Mouse (Mus musculus) lung, embryonic 15.5 days (tissue): ENCODE results near the gene Ucn. TPM values are rescaled to one million over a fixed set of nuclear protein-coding genes. Genes with fewer than 3 reads are reported as not detected.
A peak's percentile ranks its signal among the peaks of the same experiment; 100 is the strongest.

ENCODE experiments used
- ATAC-seq: fragments of 200-750 bp; cut with Nextera tagmentation; 2 replicates; pipeline ENCODE4 v1.8.0; 2017; ENCODE audit warnings: moderate number of reproducible peaks, borderline replicate concordance; ENCODE audit not compliant: low FRiP score, low TSS enrichment; ENCODE audit errors: extremely low read depth
- H3K27ac ChIP-seq: fragments of 300-500 bp; sonication (generic); 2 replicates; pipeline ENCODE4 v1.5.1; 2015; ENCODE audit warnings: moderate library complexity, mild to moderate bottlenecking, inconsistent platforms
- H3K27me3 ChIP-seq: fragments of 300-500 bp; sonication (generic); 2 replicates; pipeline ENCODE4 v1.6.1; 2015; ENCODE audit warnings: inconsistent platforms
- H3K36me3 ChIP-seq: fragments of 300-500 bp; sonication (generic); 2 replicates; pipeline ENCODE4 v1.6.1; 2015; ENCODE audit warnings: inconsistent platforms
- H3K4me1 ChIP-seq: fragments of 300-500 bp; sonication (generic); 2 replicates; pipeline ENCODE4 v1.6.1; 2015; ENCODE audit warnings: inconsistent platforms
- H3K4me2 ChIP-seq: fragments of 300-500 bp; sonication (generic); 2 replicates; pipeline ENCODE4 v1.6.1; 2015; ENCODE audit warnings: inconsistent platforms, mild to moderate bottlenecking, moderate library complexity
- H3K4me3 ChIP-seq: fragments of 300-500 bp; sonication (generic); 2 replicates; pipeline ENCODE4 v1.5.1; 2015; ENCODE audit warnings: mild to moderate bottlenecking, inconsistent platforms
- H3K9ac ChIP-seq: fragments of 300-500 bp; sonication (generic); 2 replicates; pipeline ENCODE4 v1.6.1; 2015; ENCODE audit warnings: inconsistent platforms
- H3K9me3 ChIP-seq: fragments of 300-500 bp; sonication (generic); 2 replicates; pipeline ENCODE4 v1.6.1; 2016; ENCODE audit warnings: inconsistent platforms
- WGBS: fragments of 180-500 bp; shearing (Covaris S2); methylation state at CpG from one replicate; pipeline ENCODE4 v1.1.7; 2015; 5-methylcytosine and 5-hydroxymethylcytosine counted together
- polyA plus RNA-seq: library from polyadenylated mRNA; unstranded; fragments of >200 nt; fragmentation: Nextera tagmentation; extraction: Ambion mirVana; gene quantifications from 2 replicates; pipeline ENCODE4 v1.2.1, GENCODE M21; 2015

Ucn gene
- polyA plus RNA-seq, 1 experiment from 2014 or later, result not detected

DNA sequence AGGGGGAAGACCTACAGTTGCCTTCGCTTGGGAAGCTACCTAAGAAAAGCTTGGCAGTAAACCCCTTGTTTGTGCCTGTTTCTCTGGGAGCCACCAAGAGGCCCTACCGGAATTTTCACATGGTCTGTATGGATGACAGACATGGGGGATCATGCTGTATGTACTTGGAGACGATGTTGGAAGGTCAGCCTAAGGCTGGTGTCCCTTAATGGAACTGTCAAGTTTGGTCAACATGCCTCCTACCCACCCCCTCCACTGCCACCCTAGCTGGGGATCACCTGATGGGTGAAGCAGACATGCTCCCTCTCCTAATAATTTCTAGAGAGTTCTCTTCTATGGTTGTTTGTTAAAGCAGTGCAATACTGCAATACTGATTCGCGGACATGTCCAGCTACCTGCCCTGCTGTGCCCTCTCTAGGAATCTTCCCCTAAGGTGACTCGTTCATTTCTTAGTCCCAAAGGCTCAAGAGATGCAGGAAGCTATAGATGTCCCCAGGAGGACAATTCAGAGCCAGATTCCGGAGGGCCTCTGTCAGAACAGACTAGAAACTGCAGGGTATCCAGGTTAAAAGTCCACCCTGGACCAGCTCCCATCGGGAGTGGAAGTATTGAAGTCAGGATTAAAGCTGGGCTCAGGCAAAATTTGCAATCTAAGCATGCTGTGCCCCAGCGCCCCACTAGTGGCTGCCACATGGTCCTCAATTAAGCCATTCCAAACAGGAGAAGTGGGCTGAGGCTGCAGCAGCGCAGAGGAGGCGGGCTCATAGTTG lies 42.7 kb downstream of the Ucn start:
- Histone ChIP-seq H3K4me3 (peak overlapping the region; percentile 39), H3K36me3 (no peaks in the 10 kb centered on the region), H3K4me2 (peak overlapping the region; percentile 79), H3K9ac (no peak overlapping the region), H3K27ac (no peak overlapping the region), H3K9me3 (no peaks in the 10 kb centered on the region), H3K4me1 (peaks cover 29% of the 10 kb centered on the region), H3K27me3 (peaks cover 81% of the 10 kb centered on the region)
- 26% methylated on average over 11 of the region's 11 CpGs for WGBS
- ATAC-seq, result no peak

DNA sequence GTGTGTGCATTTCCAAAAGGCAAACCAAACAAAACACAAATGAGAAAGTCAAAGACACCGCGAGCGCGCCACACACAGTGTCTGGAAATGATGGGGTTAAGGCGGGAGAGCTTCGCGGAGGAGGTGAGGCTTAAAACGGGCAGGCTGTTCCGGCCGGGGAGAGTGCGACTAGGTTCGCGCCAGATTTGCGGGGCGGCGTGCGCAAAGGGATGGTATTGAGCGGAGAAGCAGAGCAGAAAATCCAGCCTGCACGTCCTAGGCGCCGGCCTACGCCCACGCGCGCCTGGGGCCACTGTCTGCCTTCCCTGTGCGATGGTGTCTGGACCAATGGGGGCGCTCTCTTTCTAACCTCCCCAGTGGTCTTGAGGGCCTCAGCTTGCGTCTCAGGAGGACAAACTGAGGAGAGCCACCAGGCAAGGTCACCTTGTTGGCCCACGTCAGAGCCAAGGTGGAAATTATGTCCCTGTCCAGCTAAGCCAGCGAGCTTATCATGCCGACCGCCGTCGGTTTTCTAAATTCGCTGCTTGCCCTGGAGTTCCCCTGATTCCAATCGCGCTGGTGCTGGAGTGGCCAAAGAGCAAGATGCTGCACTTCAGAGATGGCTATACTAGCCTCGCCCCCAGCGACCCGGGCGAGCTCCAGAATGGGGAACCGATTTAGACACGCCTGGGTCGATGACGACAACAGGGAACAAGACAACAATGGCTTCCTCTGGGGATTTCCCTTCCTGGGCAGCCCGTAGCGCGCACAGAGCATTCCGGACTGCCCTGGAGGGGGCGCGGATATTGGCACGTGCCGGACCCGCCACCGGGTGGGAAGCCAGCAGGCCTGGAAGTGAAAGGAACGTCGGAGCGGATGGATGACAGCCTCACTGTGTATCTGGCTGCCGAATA lies 43.6 kb downstream of the Ucn start:
- Histone ChIP-seq H3K4me1 (peaks cover 29% of the 10 kb centered on the region), H3K27ac (no peak overlapping the region), H3K4me3 (peak overlapping the region; percentile 39), H3K9me3 (no peaks in the 10 kb centered on the region), H3K4me2 (peak overlapping the region; percentile 79), H3K27me3 (peaks cover 89% of the 10 kb centered on the region), H3K9ac (no peak overlapping the region), H3K36me3 (no peaks in the 10 kb centered on the region)
- WGBS, result under 1% methylated on average over 59 of the region's 59 CpGs
- ATAC-seq, result peak; percentile 66

- Histone ChIP-seq H3K27ac (no peak overlapping the region), H3K4me1 (peaks cover 29% of the 10 kb centered on the region), H3K9me3 (no peaks in the 10 kb centered on the region), H3K36me3 (no peaks in the 10 kb centered on the region), H3K4me3 (peak overlapping the region; percentile 39), H3K9ac (no peak overlapping the region), H3K27me3 (peaks cover 97% of the 10 kb centered on the region), H3K4me2 (peak overlapping the region; percentile 79)
- WGBS, result 3% methylated on average over 29 of the region's 29 CpGs
- ATAC-seq, result no peak
Measured at GRCm38 (mm10) chr5:31094100-31094798, 44.4 kb downstream of the Ucn start.

DNA sequence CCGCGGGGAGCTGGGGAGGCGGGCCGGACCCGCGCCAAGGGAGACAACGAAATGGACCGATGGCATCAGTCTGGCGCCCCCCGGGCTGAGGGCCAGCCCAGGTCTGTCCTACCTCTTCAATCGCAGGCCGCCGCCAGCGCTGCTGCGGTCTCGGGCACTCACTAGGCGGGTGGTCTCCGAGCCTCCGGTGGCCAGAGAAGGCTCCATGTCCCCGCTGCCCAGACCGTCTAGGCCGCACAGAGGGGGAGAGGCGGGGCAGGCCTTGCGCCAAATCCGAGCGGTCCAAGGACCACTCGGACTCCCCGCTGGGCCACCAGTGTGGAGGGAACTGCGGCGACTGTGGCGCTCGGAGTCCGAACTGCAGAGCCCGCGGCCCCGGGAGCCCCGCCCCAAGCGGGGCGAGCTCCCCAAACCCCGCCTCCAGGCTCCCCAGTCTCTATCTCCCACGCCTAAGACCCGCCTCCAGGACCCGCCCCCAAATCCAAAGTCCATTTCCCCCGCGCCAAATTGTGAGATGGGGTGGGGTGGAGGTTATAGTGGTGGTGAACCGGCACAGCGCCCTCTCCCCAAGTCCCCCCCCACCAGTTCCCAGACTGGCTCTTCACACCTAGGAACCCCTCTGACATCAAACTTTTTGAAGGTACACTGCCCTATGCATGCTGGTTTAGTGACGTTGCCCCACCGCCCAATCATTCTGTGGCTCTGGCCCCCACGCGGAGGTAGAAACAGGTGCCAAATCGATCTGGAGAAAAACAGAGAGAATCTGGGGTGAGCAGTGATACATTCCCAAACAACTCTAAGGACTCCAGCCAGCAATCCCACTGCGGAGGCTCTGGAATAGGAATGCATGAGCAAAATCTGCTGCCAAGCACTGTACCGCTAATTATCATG lies 45.2 kb downstream of the Ucn start:
- Histone ChIP-seq H3K9me3 (no peaks in the 10 kb centered on the region), H3K36me3 (no peaks in the 10 kb centered on the region), H3K4me3 (peak overlapping the region; percentile 39), H3K27me3 (peaks cover 98% of the 10 kb centered on the region), H3K27ac (no peak overlapping the region), H3K4me2 (peak overlapping the region; percentile 79), H3K9ac (peak overlapping the region; percentile 16; the same call in 1 of the 2 replicates), H3K4me1 (peaks cover 29% of the 10 kb centered on the region)
- peak; percentile 48; the same call in 1 of the 2 replicates for ATAC-seq
- under 1% methylated on average over 42 of the region's 54 CpGs for WGBS

DNA sequence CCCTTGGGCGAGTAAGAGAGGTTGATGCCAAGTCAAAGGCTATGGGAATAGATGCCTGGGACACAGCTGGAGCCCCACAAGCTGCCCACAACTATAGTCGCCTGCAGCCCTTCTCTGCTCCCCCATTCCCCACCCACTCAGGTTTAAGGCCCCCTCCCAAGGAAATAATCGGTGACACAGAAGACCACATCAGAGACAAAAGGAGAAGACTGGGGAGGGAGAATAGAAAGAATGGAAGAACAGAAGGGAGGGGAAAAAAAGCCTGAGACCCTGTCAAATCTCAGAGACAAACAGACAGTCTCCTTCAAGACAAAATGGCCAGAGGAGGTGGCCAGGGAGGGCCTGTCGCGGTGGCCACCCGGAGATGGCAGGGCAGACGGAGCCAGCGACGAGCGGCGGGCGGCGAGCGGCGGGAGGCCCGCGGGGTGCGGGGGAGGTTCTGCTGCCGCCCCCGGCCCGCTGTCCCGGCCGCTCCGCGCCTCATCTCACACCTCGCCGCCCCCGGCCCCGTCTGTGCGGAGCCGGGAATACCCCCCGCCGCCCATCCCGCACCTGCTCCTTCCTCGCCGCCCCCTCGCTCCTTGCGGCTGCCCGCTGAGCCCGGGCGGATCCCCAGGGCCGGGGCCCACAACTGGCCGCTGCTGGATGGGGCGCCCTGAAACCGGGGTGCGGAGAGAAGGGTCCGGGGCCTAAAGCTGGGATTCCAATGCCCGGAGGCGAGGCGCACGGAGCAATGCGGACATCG lies 46.2 kb downstream of the Ucn start:
- Histone ChIP-seq H3K27me3 (peaks cover 97% of the 10 kb centered on the region), H3K9ac (no peak overlapping the region), H3K36me3 (no peaks in the 10 kb centered on the region), H3K27ac (no peak overlapping the region), H3K4me3 (peak overlapping the region; percentile 39), H3K9me3 (no peaks in the 10 kb centered on the region), H3K4me2 (peak overlapping the region; percentile 79), H3K4me1 (peaks cover 29% of the 10 kb centered on the region)
- 2% methylated on average over 53 of the region's 53 CpGs for WGBS
- ATAC-seq, result no peak

Other genes starting within 250 kb of the Ucn start
- gene Ost4, start 231.0 kb downstream of the Ucn start, polyA plus RNA-seq, result 421 and 449 TPM in 2 replicates
- gene Emilin1, start 225.4 kb downstream of the Ucn start, polyA plus RNA-seq, result 228 and 233 TPM in 2 replicates
- 11.8 and 14.6 TPM in 2 replicates for gene Khk, start 217.4 kb downstream of the Ucn start, polyA plus RNA-seq
- 2.3 and 2.4 TPM in 2 replicates for gene Cgref1, start 193.2 kb downstream of the Ucn start, polyA plus RNA-seq
- gene Preb, start 178.5 kb downstream of the Ucn start, polyA plus RNA-seq, result 135 TPM in 2 replicates
- gene Tcf23, start 170.2 kb downstream of the Ucn start, polyA plus RNA-seq, result 0.29 and 0.35 TPM in 2 replicates
- gene Atraid, start 90.5 kb downstream of the Ucn start, polyA plus RNA-seq, result 149 and 154 TPM in 2 replicates
- 7.8 and 8.1 TPM in 2 replicates for gene Slc5a6, start 89.9 kb downstream of the Ucn start, polyA plus RNA-seq
- gene Cad, start 84.0 kb downstream of the Ucn start, polyA plus RNA-seq, result 27.5 and 29.6 TPM in 2 replicates
- not detected in 2 replicates for gene Dnajc5g, start 32.5 kb downstream of the Ucn start, polyA plus RNA-seq
- 0.25 and 0.29 TPM in 2 replicates for gene Slc30a3, start 30.6 kb downstream of the Ucn start, polyA plus RNA-seq
- gene Trim54, start 22.1 kb downstream of the Ucn start, polyA plus RNA-seq, result 0.36 and 0.70 TPM in 2 replicates
- 51.3 and 60.6 TPM in 2 replicates for gene Mpv17, start 15.4 kb upstream of the Ucn start, polyA plus RNA-seq
- gene Gm29609, start 41.1 kb upstream of the Ucn start, polyA plus RNA-seq, result 1.1 and 1.4 TPM in 2 replicates
- gene Gtf3c2, start 41.3 kb upstream of the Ucn start, polyA plus RNA-seq, result 68.4 and 69.3 TPM in 2 replicates
- gene Snx17, start 54.4 kb upstream of the Ucn start, polyA plus RNA-seq, result 146 and 147 TPM in 2 replicates
- 61.2 and 64.3 TPM in 2 replicates for gene Eif2b4, start 54.6 kb upstream of the Ucn start, polyA plus RNA-seq
- 8.8 and 9.5 TPM in 2 replicates for gene Zfp513, start 63.5 kb upstream of the Ucn start, polyA plus RNA-seq
- 141 and 144 TPM in 2 replicates for gene Ppm1g, start 81.9 kb upstream of the Ucn start, polyA plus RNA-seq
- 155 and 167 TPM in 2 replicates for gene Nrbp1, start 102.0 kb upstream of the Ucn start, polyA plus RNA-seq
- 0.40 and 0.64 TPM in 2 replicates for gene Gm9970, start 102.4 kb upstream of the Ucn start, polyA plus RNA-seq
- 36.4 and 37.9 TPM in 2 replicates for gene Krtcap3, start 112.9 kb upstream of the Ucn start, polyA plus RNA-seq
- 33.8 and 37.2 TPM in 2 replicates for gene Ift172, start 152.3 kb upstream of the Ucn start, polyA plus RNA-seq
- 51.5 and 54.8 TPM in 2 replicates for gene Fndc4, start 157.3 kb upstream of the Ucn start, polyA plus RNA-seq
- gene Gckr, start 158.6 kb upstream of the Ucn start, polyA plus RNA-seq, result 0.07 and 0.16 TPM in 2 replicates